Mouse (Mus musculus) lung, embryonic 14.5 days (tissue): ENCODE measurements at regions not wholly inside any gene's neighbourhood (a gene's known extent, or its start where the extent isn't known, plus 50 kb on each side); places are given as distances from the start of the nearest gene placed in this dataset.

Experiments
- ATAC-seq: fragments of 200-750 bp; cut with Nextera tagmentation; 2 replicates; pipeline ENCODE4 v1.8.0; 2017; ENCODE audit warnings: mild to moderate bottlenecking, moderate TSS enrichment, moderate library complexity; ENCODE audit not compliant: insufficient read depth
- DNase-seq: peaks from one replicate; pipeline ENCODE4 v3.0.0-alpha.2; 2015
- H3K27ac ChIP-seq: fragments of 300-500 bp; sonication (generic); 2 replicates; pipeline ENCODE4 v1.5.1; 2014; ENCODE audit warnings: low read depth, mild to moderate bottlenecking, moderate library complexity
- H3K27me3 ChIP-seq: fragments of 300-500 bp; sonication (generic); 2 replicates; pipeline ENCODE4 v1.6.1; 2014; ENCODE audit warnings: low read length, control low read depth; ENCODE audit not compliant: insufficient read depth
- H3K36me3 ChIP-seq: fragments of 300-500 bp; sonication (generic); 2 replicates; pipeline ENCODE4 v1.6.1; 2014; ENCODE audit warnings: control low read depth; ENCODE audit not compliant: insufficient read depth
- H3K4me1 ChIP-seq: fragments of 300-500 bp; sonication (generic); 2 replicates; pipeline ENCODE4 v1.6.1; 2014; ENCODE audit warnings: antibody characterized with exemption, control low read depth; ENCODE audit not compliant: insufficient read depth
- H3K4me2 ChIP-seq: fragments of 300-500 bp; sonication (generic); 2 replicates; pipeline ENCODE4 v1.6.1; 2014; ENCODE audit warnings: mild to moderate bottlenecking
- H3K4me3 ChIP-seq: fragments of 300-500 bp; sonication (generic); 2 replicates; pipeline ENCODE4 v1.5.1; 2014; ENCODE audit warnings: low read depth, low read length
- H3K9ac ChIP-seq: fragments of 300-500 bp; sonication (generic); 2 replicates; pipeline ENCODE4 v1.6.1; 2014
- H3K9me3 ChIP-seq: fragments of 300-500 bp; sonication (generic); 2 replicates; pipeline ENCODE4 v1.6.1; 2016; ENCODE audit warnings: low read depth, low read length, control low read depth
- CTCF ChIP-seq: IDR thresholded peaks from 2 replicates; pipeline ENCODE4 v1.5.1; 2016; ENCODE audit warnings: antibody characterized with exemption, low read depth
- WGBS: fragments of 180-500 bp; shearing (Covaris S2); extraction: QIAGEN DNeasy Blood & Tissue Kit; methylation state at CpG from one replicate; pipeline ENCODE4 v1.1.7; 2014; 5-methylcytosine and 5-hydroxymethylcytosine counted together

DNA sequence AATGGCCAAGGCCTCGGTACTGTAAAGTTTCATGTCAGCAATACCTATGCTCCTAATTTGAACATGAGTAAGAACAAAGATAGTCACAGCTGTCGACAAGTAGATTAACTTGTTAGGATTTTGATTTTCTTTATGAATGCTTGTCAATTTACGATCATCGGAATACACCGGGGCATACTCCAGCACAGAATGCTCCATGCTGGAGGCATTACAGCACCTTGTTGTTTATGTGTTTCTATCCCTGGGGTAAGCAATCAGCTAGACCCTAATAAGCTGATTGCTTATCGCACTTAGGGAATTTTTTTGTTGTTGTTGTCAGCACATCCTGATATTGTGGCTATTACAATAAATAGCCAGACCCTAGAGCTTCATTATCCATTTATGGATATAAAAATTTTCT lies 66.4 kb upstream of the Rnf152 start:
- ATAC-seq (no peak), DNase-seq (no peak)
- Histone ChIP-seq H3K9ac (no peak overlapping the region), H3K4me3 (no peak overlapping the region), H3K9me3 (no peaks in the 10 kb centered on the region), H3K4me1 (peaks cover 3% of the 10 kb centered on the region; the same call in 1 of the 2 replicates), H3K27me3 (no peaks in the 10 kb centered on the region), H3K4me2 (no peak overlapping the region), H3K27ac (no peak overlapping the region), H3K36me3 (no peaks in the 10 kb centered on the region)
- 91% methylated on average over 6 of the region's 6 CpGs for WGBS
- no peak for TF ChIP-seq CTCF

- Histone ChIP-seq H3K4me2 (no peak overlapping the region), H3K9me3 (no peaks in the 10 kb centered on the region), H3K36me3 (no peaks in the 10 kb centered on the region), H3K9ac (no peak overlapping the region), H3K4me3 (no peak overlapping the region), H3K27me3 (no peaks in the 10 kb centered on the region), H3K27ac (no peak overlapping the region), H3K4me1 (peaks cover under 1% of the 10 kb centered on the region; the same call in 1 of the 2 replicates)
- TF ChIP-seq CTCF = no peak
- DNase-seq (no peak), ATAC-seq (no peak)
- WGBS = 68% methylated on average over 5 of the region's 5 CpGs
These were observed 64.0 kb upstream of the Rnf152 start for GRCm38 (mm10) chr1:105420374-105421046.
